In the genomic region with DNA sequence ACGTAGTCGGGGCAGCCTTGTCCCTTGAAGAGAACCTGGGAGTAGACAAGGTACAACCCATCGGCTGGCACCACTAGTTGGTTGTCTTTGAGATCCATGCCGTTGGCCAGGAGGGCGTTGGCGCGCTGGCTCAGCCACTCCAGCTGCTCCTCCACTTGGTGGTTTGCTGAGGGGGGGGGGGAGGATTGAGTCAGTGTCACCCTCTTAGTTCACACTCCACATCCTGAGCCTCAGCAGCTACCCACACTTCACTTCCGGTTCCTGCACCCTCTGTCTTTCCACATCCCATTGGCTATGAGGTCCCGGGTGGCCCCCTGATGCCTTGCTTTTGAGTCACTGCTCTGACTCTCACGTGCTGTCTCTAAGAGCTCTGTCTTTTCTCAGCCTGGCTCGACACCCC, we compare ENCODE assay signal across 11 mouse cellular contexts. TPM values are rescaled to one million over a fixed set of nuclear protein-coding genes. Genes with fewer than 3 reads are reported as not detected.
DNase-seq lines count a peak whose midpoint lies in the region; ATAC-seq lines count a peak whose summit lies in the region.
"Had no signal": no experiment of that assay in that cellular context is flagged by ENCODE, and none has a peak within 500 bp of the region (broad histone marks: within the 10 kb centered on the region; RNA-seq: fewer than 3 reads in every experiment).

No protein-coding gene starts in this region.

- intact Hi-C loops in heart, postnatal 10 days (cut with DNase I) = loop anchor here (2.0 kb wide), 1 partner anchor 18 kb away; no protein-coding TSS in a partner anchor
- intact Hi-C loops in heart, postnatal 36 days (cut with DNase I) = loop anchor here (2.0 kb wide), 1 partner anchor 20 kb away; a partner anchor contains a TSS

- peak; percentile 70 for ATAC-seq in activated CD4-positive, CD25-positive, alpha-beta regulatory T cell, adult 4 months
- ATAC-seq: forebrain, embryonic 15.5 days had no signal

- DNase-seq in heart, postnatal 10 days = peak; percentile 27
- no peak for DNase-seq in heart, postnatal 36 days
- DNase-seq in lung, postnatal 4 days = peak; percentile 53 to 55
- DNase-seq in thymus, postnatal 10 days (ENCODE audit: low spot score in 2 of 2) = peak; percentile 77 to 85
- DNase-seq in cerebellum, postnatal 10 days = no peak
- no peak for DNase-seq in cerebellum, postnatal 4 days (ENCODE audit: low spot score in 2 of 2)
- no peak for DNase-seq in layer of hippocampus, adult 18-20 months (ENCODE audit: low spot score in 2 of 2)
- DNase-seq: cerebellum, adult 8-10 months had no signal

RNA-seq across cellular contexts. Expression of a gene that starts 1.4 kb away (rescaled TPM):
- under 1 TPM; 0.72 to 0.87 TPM for total RNA-seq in heart, postnatal 10 days (2021)
- under 1 TPM; 0.53 to 0.57 TPM for total RNA-seq in heart, postnatal 36 days (2021)
- polyA plus RNA-seq in activated CD4-positive, CD25-positive, alpha-beta regulatory T cell, adult 4 months (2017; shearing (Covaris generic)) = 10 to 100 TPM; 21.5 to 21.6 TPM
- total RNA-seq in layer of hippocampus, adult 18-20 months (2021) = not detected
- polyA plus RNA-seq: forebrain, embryonic 15.5 days had no signal

RNA-seq across cellular contexts. Expression of a gene that starts 4.8 kb away (rescaled TPM):
- under 1 TPM in 1 of 2 experiments, not detected in 1; 0.17 TPM for total RNA-seq in heart, postnatal 10 days (2021)
- under 1 TPM in 1 of 2 experiments, not detected in 1; 0.19 TPM for total RNA-seq in heart, postnatal 36 days (2021)
- 10 to 100 TPM; 70.5 to 90.5 TPM for polyA plus RNA-seq in activated CD4-positive, CD25-positive, alpha-beta regulatory T cell, adult 4 months (2017; shearing (Covaris generic))
- under 1 TPM; 0.22 to 0.41 TPM for total RNA-seq in layer of hippocampus, adult 18-20 months (2021)
- polyA plus RNA-seq: limb, embryonic 13.5 days had no signal

RNA-seq across cellular contexts. Expression of a gene that starts 6.2 kb away (rescaled TPM):
- total RNA-seq in heart, postnatal 10 days (2021) = 1 to 10 TPM in 1 of 2 experiments, under 1 TPM in 1; 0.94 to 1.2 TPM
- 1 to 10 TPM; 1.0 to 1.6 TPM for total RNA-seq in heart, postnatal 36 days (2021)
- polyA plus RNA-seq in activated CD4-positive, CD25-positive, alpha-beta regulatory T cell, adult 4 months (2017; shearing (Covaris generic)) = 100 to 1,000 TPM; 134 to 383 TPM
- under 1 TPM; 0.41 to 0.64 TPM for total RNA-seq in layer of hippocampus, adult 18-20 months (2021)

RNA-seq across cellular contexts. Expression of a gene that starts 12.2 kb away (rescaled TPM):
- total RNA-seq in heart, postnatal 10 days (2021) = 1 to 10 TPM; 2.8 to 4.5 TPM
- 1 to 10 TPM; 3.3 to 3.7 TPM for total RNA-seq in heart, postnatal 36 days (2021)
- polyA plus RNA-seq in activated CD4-positive, CD25-positive, alpha-beta regulatory T cell, adult 4 months (2017; shearing (Covaris generic)) = 10 to 100 TPM in 1 of 2 experiments, 1 to 10 TPM in 1; 5.4 to 13.4 TPM
- 1 to 10 TPM; 5.5 to 6.7 TPM for total RNA-seq in layer of hippocampus, adult 18-20 months (2021)

RNA-seq across cellular contexts. Expression of a gene that starts 20.2 kb away (rescaled TPM):
- total RNA-seq in heart, postnatal 10 days (2021) = under 1 TPM in 1 of 2 experiments, not detected in 1; 0.84 TPM
- total RNA-seq in heart, postnatal 36 days (2021) = not detected
- polyA plus RNA-seq in activated CD4-positive, CD25-positive, alpha-beta regulatory T cell, adult 4 months (2017; shearing (Covaris generic)) = 1 to 10 TPM in 1 of 2 experiments, not detected in 1; 1.8 TPM
- not detected for total RNA-seq in layer of hippocampus, adult 18-20 months (2021)

Comparison
In these comparisons a context has a peak if more than half of its experiments do, and no peak if none do; other contexts are left out.
1. DNase-seq: peak in heart, postnatal 10 days (2 of 2), lung, postnatal 4 days (2 of 2) and thymus, postnatal 10 days (2 of 2); none in heart, postnatal 36 days (0 of 2), cerebellum, postnatal 10 days (0 of 2), cerebellum, postnatal 4 days (0 of 2) and layer of hippocampus, adult 18-20 months (0 of 2).